Mouse (Mus musculus): Measurements from ENCODE around the gene Trim43b.
"Not testable (repeated sequence)": the region's sequence is repeated elsewhere in the genome, so short reads cannot be mapped to it uniquely, and the experiment has no call there.

The Trim43b gene

GRCm38 (mm10) chr9:89092735-89093134 is at the start of gene Trim43b:
Trim43b (minus strand) TSS chr9:89092835.
- not testable (repeated sequence) for DNase-seq (ENCODE audit: inconsistent age in 2 of 2, low spot score in 1 of 2)

GRCm38 (mm10) chr9:89104576-89104975 is 11.9 kb upstream of the Trim43b start:
- not testable (repeated sequence) for DNase-seq (ENCODE audit: inconsistent age in 2 of 2, low spot score in 1 of 2)

GRCm38 (mm10) chr9:89086746-89087145 is 5.9 kb downstream of the Trim43b start:
- DNase-seq (ENCODE audit: inconsistent age in 2 of 2, low spot score in 1 of 2) = peak in 1 of 2 experiments; percentile 20

GRCm38 (mm10) chr9:89079637-89080036 is 13.0 kb downstream of the Trim43b start:
- not testable (repeated sequence) for DNase-seq (ENCODE audit: inconsistent age in 2 of 2, low spot score in 1 of 2)

- not testable (repeated sequence) for DNase-seq (ENCODE audit: inconsistent age in 2 of 2, low spot score in 1 of 2)
These were observed 16.1 kb downstream of the Trim43b start for GRCm38 (mm10) chr9:89076508-89076907.

- DNase-seq (ENCODE audit: inconsistent age in 2 of 2, low spot score in 1 of 2) = not testable (repeated sequence)
These were observed 25.5 kb downstream of the Trim43b start for GRCm38 (mm10) chr9:89067143-89067501.

GRCm38 (mm10) chr9:89066378-89067142 is 26.1 kb downstream of the Trim43b start:
- peak; percentile 77 to 93 for DNase-seq (ENCODE audit: inconsistent age in 2 of 2, low spot score in 1 of 2)
